Mouse (Mus musculus) C2C12 (cell line): ENCODE results near the gene Actr3. TPM values are rescaled to one million over a fixed set of nuclear protein-coding genes. Genes with fewer than 3 reads are reported as not detected.
A peak's percentile ranks its signal among the peaks of the same experiment; 100 is the strongest.

Source experiments
- H3K27me3 ChIP-seq: one replicate; pipeline ENCODE4 v1.6.1; 2011; ENCODE audit not compliant: control insufficient read depth, insufficient read depth, insufficient read length
- H3K36me3 ChIP-seq: one replicate; pipeline ENCODE4 v1.6.1; 2011; ENCODE audit not compliant: control insufficient read depth, insufficient read depth
- H3K4me3 ChIP-seq: one replicate; pipeline ENCODE4 v1.5.1; 2011; ENCODE audit warnings: mild to moderate bottlenecking, control low read depth; ENCODE audit not compliant: poor library complexity, insufficient read depth, severe bottlenecking
- H3K79me2 ChIP-seq: one replicate; pipeline ENCODE4 v1.6.1; 2011; ENCODE audit not compliant: control insufficient read depth, insufficient read depth
- H3K79me3 ChIP-seq: one replicate; pipeline ENCODE4 v1.6.1; 2011; ENCODE audit warnings: low read depth, control low read depth
- H3ac ChIP-seq: one replicate; pipeline ENCODE3; 2011; ENCODE audit warnings: low read depth; ENCODE audit not compliant: control insufficient read depth, insufficient read length
- CEBPB ChIP-seq: IDR thresholded peaks from one replicate; pipeline ENCODE4 v1.6.1; 2011; ENCODE audit warnings: low read depth, mild to moderate bottlenecking, control low read depth, moderate library complexity
- CTCF ChIP-seq: IDR thresholded peaks from one replicate; pipeline ENCODE4 v1.5.1; 2011; ENCODE audit not compliant: control insufficient read depth, insufficient read depth, insufficient read length
- FOSL1 ChIP-seq: IDR thresholded peaks from one replicate; pipeline ENCODE4 v1.8.0; 2011; ENCODE audit warnings: mild to moderate bottlenecking, low read length; ENCODE audit not compliant: poor library complexity, insufficient read depth, severe bottlenecking
- MAX ChIP-seq: IDR thresholded peaks from one replicate; pipeline ENCODE4 v1.6.1; 2011; ENCODE audit warnings: mild to moderate bottlenecking, control low read depth
- MYOD1 ChIP-seq: IDR thresholded peaks from one replicate; pipeline ENCODE4 v1.6.1; 2011; ENCODE audit warnings: low read depth; ENCODE audit not compliant: control insufficient read depth, insufficient read length
- MYOG ChIP-seq: IDR thresholded peaks from one replicate; pipeline ENCODE4 v1.6.1; 2011; ENCODE audit not compliant: control insufficient read depth, insufficient read length; ENCODE audit errors: extremely low read depth
- USF1 ChIP-seq: IDR thresholded peaks from one replicate; pipeline ENCODE4 v1.6.1; 2011; ENCODE audit warnings: low read depth, mild to moderate bottlenecking, control low read depth, moderate library complexity
- polyA plus RNA-seq: library from polyadenylated mRNA; unstranded; fragments of >200 nt; fragmentation: generic; extraction: Trizol; gene quantifications from one replicate; pipeline ENCODE4 v1.2.1, GENCODE M21; 2012; ENCODE audit warnings: missing spikeins

The Actr3 gene
- polyA plus RNA-seq, 1 experiment = 169 TPM

DNA sequence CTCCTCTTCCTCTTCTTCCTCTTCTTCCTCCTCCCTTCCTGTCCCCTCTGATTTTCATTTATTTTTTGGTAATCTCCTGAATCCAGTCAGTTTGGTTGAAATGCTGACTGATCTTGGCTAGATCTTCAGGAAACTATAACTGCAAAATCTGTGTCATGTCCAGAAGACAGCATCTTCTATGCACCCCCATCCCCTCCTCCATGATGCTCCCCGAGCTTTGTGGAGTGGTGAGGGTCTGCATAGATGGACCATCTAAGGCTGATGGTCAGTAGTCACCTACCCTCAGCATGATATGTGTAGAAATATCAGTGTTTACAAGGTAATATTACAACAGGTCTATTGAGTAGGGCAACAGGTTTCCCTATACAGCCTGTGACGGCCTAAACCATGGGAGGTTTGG is 1.6 kb upstream of the Actr3 start:
- no peaks in the 10 kb centered on the region for H3K27me3 ChIP-seq
- H3K79me2 ChIP-seq = peaks cover 32% of the 10 kb centered on the region
- TF ChIP-seq MYOD1 (no peak), USF1 (no peak), MYOG (no peak), MAX (no peak), CTCF (no peak), CEBPB (no peak)
- peaks cover 26% of the 10 kb centered on the region for H3K79me3 ChIP-seq
- H3K36me3 ChIP-seq = peaks cover 4% of the 10 kb centered on the region
- no peak overlapping the region for H3ac ChIP-seq
- H3K4me3 ChIP-seq = no peak overlapping the region

DNA sequence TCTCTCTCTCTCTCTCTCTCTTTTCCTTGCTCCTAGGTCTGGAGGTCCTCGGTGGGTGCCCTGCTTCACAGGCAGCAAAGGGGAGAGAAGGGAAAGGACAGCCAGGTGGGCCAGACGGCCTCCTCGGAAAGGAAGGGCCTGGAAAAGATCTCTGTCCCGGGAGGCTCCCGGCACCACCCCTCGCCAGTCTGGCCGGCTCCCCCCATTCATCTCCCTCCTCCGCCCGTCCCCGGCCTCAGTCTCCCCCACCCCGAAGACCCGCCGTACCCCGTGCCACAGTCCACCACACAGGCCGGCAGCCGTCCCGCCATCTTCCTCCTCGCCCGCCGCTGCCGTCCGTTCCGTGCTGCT is 534 bp downstream of the Actr3 start:
- Histone ChIP-seq H3K79me3 (peaks cover 48% of the 10 kb centered on the region), H3K36me3 (peaks cover 20% of the 10 kb centered on the region), H3K79me2 (peaks cover 53% of the 10 kb centered on the region), H3ac (peak overlapping the region; percentile 88), H3K27me3 (no peaks in the 10 kb centered on the region), H3K4me3 (peak overlapping the region; percentile 75)
- TF ChIP-seq MAX (no peak), MYOD1 (no peak), CEBPB (no peak), USF1 (no peak), MYOG (no peak), CTCF (no peak), FOSL1 (no peak)

DNA sequence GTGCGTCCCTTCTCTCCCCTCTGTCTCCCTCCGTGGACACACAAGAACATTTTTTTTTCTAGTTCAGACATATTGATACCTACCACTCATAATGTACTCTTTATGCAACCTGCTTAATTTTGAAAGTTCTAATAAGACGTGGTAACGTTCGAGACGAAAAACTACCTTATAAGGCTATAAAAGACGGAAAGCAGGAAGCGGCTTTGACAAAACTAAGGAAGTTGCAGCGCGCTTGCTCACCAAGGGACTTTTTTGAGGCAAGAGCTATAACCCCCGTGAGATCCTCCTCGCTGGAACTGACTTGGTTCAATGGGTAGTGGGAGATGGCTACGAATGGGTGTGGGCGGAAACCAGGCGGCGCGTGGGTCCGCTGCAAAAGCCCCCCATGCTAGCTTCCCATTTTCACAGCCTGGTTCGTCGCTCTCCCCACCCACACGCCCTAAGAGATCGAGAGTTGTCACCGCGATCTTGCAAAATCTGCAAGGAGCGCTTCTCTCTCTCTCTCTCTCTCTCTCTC is 984 bp downstream of the Actr3 start:
- peaks cover 52% of the 10 kb centered on the region for H3K79me3 ChIP-seq
- H3K79me2 ChIP-seq = peaks cover 58% of the 10 kb centered on the region
- H3ac ChIP-seq = peak overlapping the region; percentile 88
- peak overlapping the region; percentile 75 for H3K4me3 ChIP-seq
- peaks cover 24% of the 10 kb centered on the region for H3K36me3 ChIP-seq
- no peaks in the 10 kb centered on the region for H3K27me3 ChIP-seq
- no peak for TF ChIP-seq USF1
- TF ChIP-seq FOSL1 = no peak
- no peak for TF ChIP-seq MAX
- no peak for TF ChIP-seq MYOD1
- no peak for TF ChIP-seq MYOG
- TF ChIP-seq CTCF = no peak
- no peak for TF ChIP-seq CEBPB

DNA sequence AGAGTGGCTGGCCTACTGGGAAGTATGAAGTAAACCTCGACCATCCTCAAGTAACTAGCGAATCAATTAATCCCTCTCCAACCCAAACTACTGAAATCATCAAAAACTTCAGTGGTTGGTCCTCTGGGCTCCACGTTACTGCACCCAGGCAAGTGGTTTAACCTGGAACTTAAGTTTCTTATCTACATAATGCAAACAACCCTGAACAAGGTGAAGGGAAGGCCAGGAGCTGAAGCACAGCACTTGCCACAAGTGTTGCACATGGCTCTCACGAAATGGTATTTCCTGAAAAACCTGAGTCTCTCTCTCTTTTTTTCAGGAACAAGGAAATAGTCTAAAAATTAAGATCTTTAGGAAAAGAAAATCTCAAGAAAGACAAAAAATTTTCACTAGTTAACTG is 4.2 kb downstream of the Actr3 start:
- no peak for TF ChIP-seq CEBPB
- peaks cover 90% of the 10 kb centered on the region for H3K79me2 ChIP-seq

DNA sequence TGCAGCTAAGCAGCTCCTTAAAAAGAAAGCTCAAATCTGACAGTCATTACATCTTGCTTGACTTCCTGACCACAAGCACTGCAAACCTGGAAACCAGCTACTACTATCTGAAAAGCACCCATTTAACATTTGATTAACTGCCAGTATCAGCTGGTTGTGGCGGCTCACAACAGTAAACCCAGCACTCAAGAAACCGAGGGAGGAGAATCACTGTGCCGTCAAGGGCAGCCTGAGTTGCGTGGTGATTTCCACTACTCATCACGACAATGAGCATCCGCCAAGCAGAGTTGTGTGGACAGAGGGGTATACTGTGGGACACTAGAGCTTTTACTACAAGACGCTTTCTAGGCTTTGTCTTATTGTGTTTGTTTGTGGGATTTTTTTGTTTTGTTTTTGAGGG is 4.8 kb downstream of the Actr3 start:
- Histone ChIP-seq H3K36me3 (peaks cover 30% of the 10 kb centered on the region), H3K27me3 (no peaks in the 10 kb centered on the region), H3K4me3 (no peak overlapping the region), H3ac (no peak overlapping the region), H3K79me3 (peaks cover 90% of the 10 kb centered on the region), H3K79me2 (peaks cover 96% of the 10 kb centered on the region)
- TF ChIP-seq CEBPB (no peak), FOSL1 (no peak), CTCF (no peak), MYOG (no peak), USF1 (no peak), MYOD1 (no peak), MAX (no peak)

More for the DNA sequence above, 4.2 kb downstream of the Actr3 start:
- Histone ChIP-seq H3K36me3 (peaks cover 30% of the 10 kb centered on the region), H3ac (no peak overlapping the region), H3K27me3 (no peaks in the 10 kb centered on the region), H3K4me3 (no peak overlapping the region), H3K79me3 (peaks cover 84% of the 10 kb centered on the region)

DNA sequence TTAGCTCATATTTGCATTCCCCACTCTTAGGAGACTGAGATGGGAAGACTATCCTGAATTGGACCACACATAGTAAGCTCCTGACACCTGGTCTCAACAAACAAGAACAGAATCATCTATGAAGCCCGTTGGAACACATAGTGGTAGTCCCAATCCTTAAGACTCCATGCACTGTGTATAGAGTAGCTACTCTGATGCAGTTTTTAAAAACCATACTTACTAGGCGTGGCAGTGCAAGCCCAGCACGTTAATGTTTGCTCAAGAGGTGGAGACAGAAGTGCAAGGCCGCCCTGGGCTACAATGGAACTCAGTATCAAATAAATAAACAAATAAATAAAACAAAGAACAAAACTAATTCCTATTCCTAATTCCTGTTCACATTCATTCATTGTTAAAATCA is 5.5 kb downstream of the Actr3 start:
- Histone ChIP-seq H3K79me3 (peaks cover 97% of the 10 kb centered on the region), H3K4me3 (no peak overlapping the region), H3K79me2 (peaks cover 100% of the 10 kb centered on the region), H3K27me3 (no peaks in the 10 kb centered on the region), H3ac (no peak overlapping the region), H3K36me3 (peaks cover 30% of the 10 kb centered on the region)
- no peak for TF ChIP-seq MAX
- no peak for TF ChIP-seq MYOG
- TF ChIP-seq CTCF = no peak
- TF ChIP-seq FOSL1 = no peak
- no peak for TF ChIP-seq MYOD1
- no peak for TF ChIP-seq USF1
- TF ChIP-seq CEBPB = no peak
